Mouse (Mus musculus) kidney, embryonic 16.5 days (tissue): ENCODE data around the gene Cnmd. TPM values are rescaled to one million over a fixed set of nuclear protein-coding genes. Genes with fewer than 3 reads are reported as not detected.

Experiments used
- ATAC-seq: fragments of 200-750 bp; cut with Nextera tagmentation; 2 replicates; pipeline ENCODE4 v1.8.0; 2017; ENCODE audit warnings: moderate TSS enrichment; ENCODE audit not compliant: low FRiP score, low TSS enrichment
- H3K27ac ChIP-seq: fragments of 300-500 bp; sonication (generic); 2 replicates; pipeline ENCODE4 v1.5.1; 2014; ENCODE audit warnings: low read length
- H3K27me3 ChIP-seq: fragments of 300-500 bp; sonication (generic); 2 replicates; pipeline ENCODE4 v1.6.1; 2014; ENCODE audit warnings: low read length, control low read depth, mixed read lengths; ENCODE audit not compliant: insufficient read depth
- H3K36me3 ChIP-seq: fragments of 300-500 bp; sonication (generic); 2 replicates; pipeline ENCODE4 v1.6.1; 2014; ENCODE audit warnings: low read length, control low read depth, mixed read lengths; ENCODE audit not compliant: insufficient read depth
- H3K4me1 ChIP-seq: fragments of 300-500 bp; sonication (generic); 2 replicates; pipeline ENCODE4 v1.6.1; 2014; ENCODE audit warnings: low read length, control low read depth, mixed read lengths; ENCODE audit not compliant: insufficient read depth
- H3K4me2 ChIP-seq: fragments of 300-500 bp; sonication (generic); replicated peaks from 2 replicates; pipeline ENCODE4 v1.6.1; 2014; ENCODE audit warnings: low read depth, low read length
- H3K4me3 ChIP-seq: fragments of 300-500 bp; sonication (generic); 2 replicates; pipeline ENCODE4 v1.5.1; 2014; ENCODE audit warnings: mild to moderate bottlenecking, low read length
- H3K9ac ChIP-seq: fragments of 300-500 bp; sonication (generic); replicated peaks from 2 replicates; pipeline ENCODE4 v1.6.1; 2014; ENCODE audit warnings: low read length
- H3K9me3 ChIP-seq: fragments of 300-500 bp; sonication (generic); 2 replicates; pipeline ENCODE4 v1.6.1; 2016; ENCODE audit warnings: low read length, control low read depth
- WGBS: fragments of 180-500 bp; shearing (Covaris S2); extraction: QIAGEN DNeasy Blood & Tissue Kit; methylation state at CpG from one replicate; pipeline ENCODE4 v1.1.7; 2014; 5-methylcytosine and 5-hydroxymethylcytosine counted together
- polyA plus RNA-seq: library from polyadenylated mRNA; unstranded; fragments of >200 nt; fragmentation: Nextera tagmentation; extraction: Ambion mirVana; gene quantifications from 2 replicates; pipeline ENCODE4 v1.2.1, GENCODE M21; 2015

Cnmd gene
- polyA plus RNA-seq, 1 experiment from 2014 or later, result 2.0 TPM

DNA sequence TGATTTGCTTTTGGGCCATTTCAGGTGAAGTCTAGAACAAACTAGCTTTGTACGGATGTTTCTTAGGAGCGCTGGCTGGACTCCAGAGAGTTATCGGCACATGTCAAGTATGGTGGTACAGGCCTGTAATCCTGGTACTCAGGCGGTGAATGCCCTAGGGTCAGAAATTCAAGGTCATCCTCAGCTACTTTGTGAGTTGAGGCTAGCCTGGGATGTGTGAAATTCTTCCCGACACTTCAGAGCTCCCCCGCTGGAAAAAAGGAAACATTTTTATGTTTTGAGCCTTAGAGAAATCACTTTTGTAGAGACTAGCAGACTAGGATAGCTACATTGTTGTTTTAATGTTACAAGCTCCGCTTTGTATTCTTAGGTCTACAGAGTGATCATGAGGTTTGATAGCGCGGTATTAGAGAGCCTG, 73.4 kb downstream of the Cnmd start:
- Histone ChIP-seq H3K9ac (peak overlapping the region; percentile 80), H3K4me1 (peaks cover 19% of the 10 kb centered on the region), H3K9me3 (no peaks in the 10 kb centered on the region), H3K36me3 (no peaks in the 10 kb centered on the region), H3K4me2 (peak overlapping the region; percentile 90), H3K4me3 (peak overlapping the region; percentile 66), H3K27ac (no peak overlapping the region), H3K27me3 (no peaks in the 10 kb centered on the region)
- WGBS, result 83% methylated on average over 9 of the region's 9 CpGs
- no peak for ATAC-seq

DNA sequence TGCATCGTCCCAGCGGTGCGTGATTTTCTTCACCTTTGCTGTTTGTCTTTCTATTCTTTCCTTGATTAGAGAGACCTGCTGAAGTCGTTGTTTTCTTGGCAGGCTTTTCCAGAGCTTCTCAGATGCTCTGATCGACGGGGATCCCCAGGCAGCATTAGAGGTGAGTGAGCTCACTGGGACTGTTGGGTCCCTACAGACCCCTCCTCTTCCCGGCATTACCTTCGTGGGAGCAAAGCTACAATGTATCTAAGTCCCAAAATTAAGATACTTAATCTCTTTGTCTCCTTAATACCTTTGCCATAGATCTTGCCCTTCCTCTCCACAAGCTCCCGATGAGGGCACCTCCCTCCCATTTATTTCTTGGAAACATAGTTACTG, 74.1 kb downstream of the Cnmd start:
- Histone ChIP-seq H3K36me3 (no peaks in the 10 kb centered on the region), H3K4me1 (peaks cover 19% of the 10 kb centered on the region), H3K4me2 (peak overlapping the region; percentile 90), H3K27me3 (no peaks in the 10 kb centered on the region), H3K9me3 (no peaks in the 10 kb centered on the region), H3K27ac (peak overlapping the region; percentile 96), H3K4me3 (peak overlapping the region; percentile 66), H3K9ac (peak overlapping the region; percentile 80)
- peak; percentile 43 for ATAC-seq
- 0% methylated on average over 9 of the region's 9 CpGs for WGBS

Other genes starting within 250 kb of the Cnmd start
- 12.3 and 12.6 TPM in 2 replicates for gene Kbtbd7, start 235.7 kb downstream of the Cnmd start, polyA plus RNA-seq
- 3.1 and 4.0 TPM in 2 replicates for gene Kbtbd6, start 210.3 kb downstream of the Cnmd start, polyA plus RNA-seq
- gene Elf1, start 181.0 kb downstream of the Cnmd start, polyA plus RNA-seq, result 10.2 and 10.3 TPM in 2 replicates
- gene Wbp4, start 180.7 kb downstream of the Cnmd start, polyA plus RNA-seq, result 37.0 and 39.1 TPM in 2 replicates
- gene Sugt1, start 74.5 kb downstream of the Cnmd start, polyA plus RNA-seq, result 114 and 118 TPM in 2 replicates
- gene Pcdh8, start 109.1 kb upstream of the Cnmd start, polyA plus RNA-seq, result 1.6 and 1.9 TPM in 2 replicates